Mouse (Mus musculus): ENCODE results near the gene Sec61b. TPM values are rescaled to one million over a fixed set of nuclear protein-coding genes. Genes with fewer than 3 reads are reported as not detected.

Sec61b gene
- 10 to 100 TPM; 37.8 to 45.7 TPM for total RNA-seq (2021)
- long read RNA-seq, experiment 1, transcript Sec61b-201 (4 exons, 564 nt): major isoform, 24 of 29 reads
- long read RNA-seq, experiment 1, partial matches to known transcripts: 3 of 29 reads
- long read RNA-seq, experiment 1, other reads (novel, unspliced or antisense): 1 of 29 reads
- long read RNA-seq, experiment 2, transcript Sec61b-201 (4 exons, 564 nt): major isoform, 16 of 18 reads
- long read RNA-seq, experiment 2, partial matches to known transcripts: 2 of 18 reads
- long read RNA-seq, experiment 2, other reads (novel, unspliced or antisense): 0 of 18 reads

DNA sequence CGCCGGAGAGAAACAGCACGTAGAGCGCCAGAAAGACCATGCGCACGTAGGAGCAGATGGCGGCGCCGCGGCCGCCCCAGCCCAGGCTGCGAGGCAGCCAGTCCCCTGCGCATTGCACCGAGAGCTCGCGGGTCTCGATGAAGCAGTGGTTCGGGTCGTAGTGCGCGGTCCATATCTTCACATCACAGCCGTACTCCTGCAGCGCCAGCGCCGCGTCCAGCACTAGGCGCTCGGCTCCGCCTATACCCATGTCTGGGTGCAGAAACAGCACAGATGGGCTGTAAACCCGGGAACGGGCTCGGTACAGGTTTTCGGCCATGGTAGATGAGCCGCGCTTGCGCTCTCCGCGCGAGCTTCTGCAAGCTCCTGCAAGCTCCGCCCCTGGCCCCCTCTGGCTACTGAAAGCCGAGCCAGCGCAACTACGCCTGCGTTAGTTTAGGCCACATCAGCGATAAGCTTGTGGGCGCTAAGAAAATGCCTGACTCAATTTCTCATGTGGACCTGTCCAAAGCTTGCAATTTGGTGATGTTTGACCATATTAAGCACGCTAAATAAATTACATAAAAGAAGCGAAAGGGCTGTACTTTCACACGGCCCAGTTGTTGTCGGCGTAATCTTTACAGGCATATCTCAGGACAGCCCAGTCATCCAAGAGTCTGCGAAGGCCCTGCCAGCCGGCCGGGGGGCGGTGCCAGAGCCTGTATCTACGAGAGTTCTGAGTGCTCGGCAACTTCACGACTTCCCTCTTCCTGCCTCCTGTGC is at the start of gene Sec61b, which contains the start of gene Alg2:
Gene Sec61b (plus strand): TSS at position 691 of the 762 bp plus-strand sequence.
Gene Alg2 (minus strand): TSS at position 366 of the 762 bp plus-strand sequence.
- peak within 1 kb of the TSS; percentile 99 for H3K27ac ChIP-seq
- DNase-seq (ENCODE audit: extremely low spot score in 1 of 2, low spot score in 2 of 2): peak; percentile 94 to 95
- peak within 1 kb of the TSS; percentile 98 for H3K4me3 ChIP-seq
- no peak for TF ChIP-seq CTCF (IDR thresholded peaks at IDR 0.05)
- intact Hi-C loops (cut with DNase I): loop anchor here (1.0 kb wide), 1 partner anchor 36 kb away; no protein-coding TSS in a partner anchor

- no peak overlapping the region for H3K4me3 ChIP-seq
- TF ChIP-seq CTCF (IDR thresholded peaks at IDR 0.05): no peak
- no peak overlapping the region for H3K27ac ChIP-seq
- no peak for DNase-seq (ENCODE audit: extremely low spot score in 1 of 2, low spot score in 2 of 2)
- intact Hi-C loops (cut with DNase I): no loop called here
Observed at GRCm38 (mm10) chr4:47425247-47425830, 49.1 kb upstream of the Sec61b start.

DNA sequence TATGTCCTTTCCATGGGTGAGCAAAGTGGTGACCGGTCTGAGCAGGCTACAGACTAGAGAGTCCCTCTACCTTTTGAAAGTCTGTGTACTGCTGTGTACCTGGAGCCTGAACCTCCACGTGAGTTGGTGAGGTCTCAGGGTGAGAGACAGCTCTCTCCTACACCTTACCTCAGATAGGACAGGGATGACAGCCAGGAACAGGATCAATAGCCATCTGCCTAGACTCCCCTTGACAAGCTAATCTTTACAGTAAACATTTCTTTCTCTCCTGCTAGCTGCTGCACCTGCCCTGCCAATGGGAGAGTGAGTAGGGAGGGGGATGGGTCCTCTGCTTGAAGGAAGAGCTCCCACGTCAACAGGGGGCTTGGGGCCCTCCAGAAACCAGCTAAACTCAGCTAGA is 46.9 kb upstream of the Sec61b start:
- Histone ChIP-seq H3K4me3 (no peak overlapping the region), H3K27ac (no peak overlapping the region)
- no peak for DNase-seq (ENCODE audit: extremely low spot score in 1 of 2, low spot score in 2 of 2)
- TF ChIP-seq CTCF (IDR thresholded peaks at IDR 0.05): no peak
- intact Hi-C loops (cut with DNase I): no loop called here

DNA sequence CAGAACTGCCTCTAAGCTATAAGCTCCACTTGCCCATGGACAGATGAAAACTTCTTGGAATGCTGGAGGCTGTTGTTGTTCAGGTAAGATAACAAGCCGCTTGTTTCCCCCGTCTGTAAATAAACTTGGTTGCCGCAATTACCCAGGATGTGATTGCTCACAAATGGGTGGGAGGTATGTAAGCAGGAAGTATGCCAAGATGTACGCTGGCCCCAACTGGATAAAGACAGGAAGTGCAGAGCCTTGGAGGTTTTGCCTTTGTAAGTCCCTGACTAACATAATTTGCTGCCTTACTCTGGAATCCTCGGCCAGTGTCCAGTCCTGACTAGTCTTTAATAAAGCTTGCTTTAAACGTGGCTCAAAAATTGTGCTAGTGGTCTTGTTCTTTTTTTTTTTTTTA is 43.9 kb upstream of the Sec61b start:
- Histone ChIP-seq H3K4me3 (no peak overlapping the region), H3K27ac (no peak overlapping the region)
- no peak for DNase-seq (ENCODE audit: extremely low spot score in 1 of 2, low spot score in 2 of 2)
- intact Hi-C loops (cut with DNase I): loop anchor here (10.0 kb wide), 1 partner anchor 174 kb away; no protein-coding TSS in a partner anchor
- no peak for TF ChIP-seq CTCF (IDR thresholded peaks at IDR 0.05)

GRCm38 (mm10) chr4:47431081-47431480 is 43.4 kb upstream of the Sec61b start:
- DNase-seq (ENCODE audit: extremely low spot score in 1 of 2, low spot score in 2 of 2): no peak
- intact Hi-C loops (cut with DNase I): loop anchor here (10.0 kb wide), 1 partner anchor 174 kb away; no protein-coding TSS in a partner anchor
- no peak overlapping the region for H3K27ac ChIP-seq
- no peak overlapping the region for H3K4me3 ChIP-seq
- no peak for TF ChIP-seq CTCF (IDR thresholded peaks at IDR 0.05)

- no peak for DNase-seq (ENCODE audit: extremely low spot score in 1 of 2, low spot score in 2 of 2)
- no peak overlapping the region for H3K27ac ChIP-seq
- intact Hi-C loops (cut with DNase I): loop anchor here (10.0 kb wide), 1 partner anchor 172 kb away; no protein-coding TSS in a partner anchor
- no peak overlapping the region for H3K4me3 ChIP-seq
- no peak for TF ChIP-seq CTCF (IDR thresholded peaks at IDR 0.05)
Observed at GRCm38 (mm10) chr4:47432766-47433165, 41.7 kb upstream of the Sec61b start.

- Histone ChIP-seq H3K4me3 (no peak overlapping the region), H3K27ac (no peak overlapping the region)
- TF ChIP-seq CTCF (IDR thresholded peaks at IDR 0.05): no peak
- no peak for DNase-seq (ENCODE audit: extremely low spot score in 1 of 2, low spot score in 2 of 2)
- intact Hi-C loops (cut with DNase I): loop anchor here (5.0 to 10.0 kb wide), 2 partner anchors 170 to 947 kb away; no protein-coding TSS in a partner anchor
Observed at GRCm38 (mm10) chr4:47435131-47435530, 39.3 kb upstream of the Sec61b start.

GRCm38 (mm10) chr4:47435566-47436360 is 38.7 kb upstream of the Sec61b start:
- no peak overlapping the region for H3K4me3 ChIP-seq
- no peak for TF ChIP-seq CTCF (IDR thresholded peaks at IDR 0.05)
- no peak for DNase-seq (ENCODE audit: extremely low spot score in 1 of 2, low spot score in 2 of 2)
- no peak overlapping the region for H3K27ac ChIP-seq
- intact Hi-C loops (cut with DNase I): loop anchor here (5.0 to 10.0 kb wide), 2 partner anchors 169 to 947 kb away; no protein-coding TSS in a partner anchor

DNA sequence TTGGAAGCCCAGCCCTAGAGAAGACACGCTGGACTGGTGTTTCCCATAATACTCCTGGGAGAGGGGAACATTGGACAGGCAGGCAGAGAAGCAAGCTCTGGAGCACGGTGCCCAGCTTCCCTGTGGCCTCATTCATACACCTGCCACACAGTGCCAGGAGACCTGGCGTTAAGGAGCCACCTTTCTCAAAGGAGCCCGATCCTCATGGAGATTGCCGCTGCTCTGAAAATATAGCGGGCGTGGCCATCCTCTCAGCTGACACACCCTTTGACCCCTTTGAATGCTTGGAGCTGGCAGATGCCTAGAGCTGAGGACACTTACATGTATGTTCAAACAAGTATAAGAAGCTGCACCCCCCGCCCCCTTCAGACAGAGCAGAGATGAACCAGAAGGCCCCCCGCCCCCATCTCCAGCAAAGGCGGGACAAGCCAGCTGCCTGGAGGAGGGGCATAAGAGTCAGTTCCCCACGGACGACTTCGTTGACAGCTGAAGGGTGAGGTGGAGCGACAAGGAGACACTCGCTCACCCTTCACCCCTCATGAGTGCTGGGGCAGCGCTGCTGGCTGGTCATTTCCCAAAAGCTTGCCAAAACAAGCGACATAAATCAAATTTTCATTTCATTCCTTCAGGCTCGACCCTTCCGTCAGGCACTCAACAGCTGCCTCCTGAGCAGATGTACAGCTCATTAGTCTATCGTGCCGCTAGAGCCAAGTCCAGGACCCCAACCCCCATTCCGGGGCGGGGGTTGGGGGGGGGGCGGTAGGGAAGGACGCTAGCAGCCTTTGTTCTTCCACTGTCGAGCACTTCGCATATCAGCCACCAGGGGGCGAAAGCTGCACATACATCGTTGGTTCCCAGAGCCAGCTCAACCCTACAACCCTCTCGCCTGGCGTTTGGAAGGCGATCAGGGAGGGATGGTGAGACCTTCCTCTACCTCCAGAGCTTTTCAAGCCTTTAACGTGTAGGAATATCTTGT is 36.8 kb upstream of the Sec61b start:
- peak; percentile 88 to 92 for DNase-seq (ENCODE audit: extremely low spot score in 1 of 2, low spot score in 2 of 2)
- H3K4me3 ChIP-seq: peak overlapping the region; percentile 57
- peak; percentile 99 for TF ChIP-seq CTCF (IDR thresholded peaks at IDR 0.05)
- H3K27ac ChIP-seq: peak overlapping the region; percentile 90
- intact Hi-C loops (cut with DNase I): loop anchor here (1.0 to 10.0 kb wide), 4 partner anchors 37 to 945 kb away; partner anchors contain the start of genes Alg2 and Sec61b

- DNase-seq (ENCODE audit: extremely low spot score in 1 of 2, low spot score in 2 of 2): no peak
- no peak overlapping the region for H3K27ac ChIP-seq
- intact Hi-C loops (cut with DNase I): loop anchor here (1.0 to 10.0 kb wide), 4 partner anchors 35 to 943 kb away; partner anchors contain the start of genes Alg2 and Sec61b
- no peak for TF ChIP-seq CTCF (IDR thresholded peaks at IDR 0.05)
- no peak overlapping the region for H3K4me3 ChIP-seq
Observed at GRCm38 (mm10) chr4:47438956-47439355, 35.5 kb upstream of the Sec61b start.
